Mouse (Mus musculus) ES-Bruce4 (cell line): ENCODE data around the gene Bax.

ENCODE experiments used
- CTCF ChIP-seq: IDR thresholded peaks from one replicate; pipeline ENCODE4 v1.8.1; 2011; ENCODE audit warnings: low read depth, low read length
- POLR2A ChIP-seq: IDR thresholded peaks from one replicate; pipeline ENCODE4 v1.8.1; 2011; ENCODE audit warnings: low read length; ENCODE audit not compliant: insufficient read depth

- TF ChIP-seq CTCF: no peak
- TF ChIP-seq POLR2A: no peak
Observed at GRCm38 (mm10) chr7:45507583-45507982, 40.9 kb upstream of the Bax start.
